Mouse (Mus musculus) ES-Bruce4 (cell line): ENCODE data around the gene Tmem184b.

Experiments
- CTCF ChIP-seq: IDR thresholded peaks from one replicate; pipeline ENCODE4 v1.8.1; 2011; ENCODE audit warnings: low read depth, low read length
- EP300 ChIP-seq: IDR thresholded peaks from 2 replicates; pipeline ENCODE4 v1.6.1; 2011; ENCODE audit warnings: low read depth, low read length; ENCODE audit not compliant: insufficient read depth
- POLR2A ChIP-seq: IDR thresholded peaks from one replicate; pipeline ENCODE4 v1.8.1; 2011; ENCODE audit warnings: low read length; ENCODE audit not compliant: insufficient read depth

- TF ChIP-seq CTCF (no peak), POLR2A (no peak), EP300 (no peak)
Measured at GRCm38 (mm10) chr15:79418677-79419076, 15.3 kb upstream of the Tmem184b start.
